Mouse (Mus musculus) hindbrain, embryonic 13.5 days (tissue): ENCODE data around the gene Hipk2. TPM values are rescaled to one million over a fixed set of nuclear protein-coding genes. Genes with fewer than 3 reads are reported as not detected.

Experiments
- ATAC-seq: fragments of 200-750 bp; cut with Nextera tagmentation; 2 replicates; pipeline ENCODE4 v1.8.0; 2017; ENCODE audit warnings: moderate TSS enrichment; ENCODE audit not compliant: low FRiP score
- H3K27ac ChIP-seq: fragments of 300-500 bp; sonication (generic); 2 replicates; pipeline ENCODE4 v1.5.1; 2015; ENCODE audit warnings: inconsistent platforms, mild to moderate bottlenecking, moderate library complexity
- H3K27me3 ChIP-seq: fragments of 300-500 bp; sonication (generic); 2 replicates; pipeline ENCODE4 v1.6.1; 2015; ENCODE audit warnings: mild to moderate bottlenecking, inconsistent platforms
- H3K36me3 ChIP-seq: fragments of 300-500 bp; sonication (generic); 2 replicates; pipeline ENCODE4 v1.6.1; 2015; ENCODE audit warnings: mild to moderate bottlenecking, inconsistent platforms
- H3K4me1 ChIP-seq: fragments of 300-500 bp; sonication (generic); replicated peaks from 2 replicates; pipeline ENCODE4 v1.6.1; 2015; ENCODE audit warnings: inconsistent platforms
- H3K4me2 ChIP-seq: fragments of 300-500 bp; sonication (generic); 2 replicates; pipeline ENCODE4 v1.6.1; 2015; ENCODE audit warnings: inconsistent platforms, mild to moderate bottlenecking, moderate library complexity
- H3K4me3 ChIP-seq: fragments of 300-500 bp; sonication (generic); 2 replicates; pipeline ENCODE4 v1.5.1; 2015; ENCODE audit warnings: mild to moderate bottlenecking, inconsistent platforms
- H3K9ac ChIP-seq: fragments of 300-500 bp; sonication (generic); 2 replicates; pipeline ENCODE4 v1.6.1; 2015; ENCODE audit warnings: mild to moderate bottlenecking, inconsistent platforms
- H3K9me3 ChIP-seq: fragments of 300-500 bp; sonication (generic); 2 replicates; pipeline ENCODE4 v1.6.1; 2016; ENCODE audit warnings: inconsistent platforms
- WGBS: fragments of 180-500 bp; shearing (Covaris S2); methylation state at CpG from one replicate; pipeline ENCODE4 v1.1.7; 2015; 5-methylcytosine and 5-hydroxymethylcytosine counted together
- polyA plus RNA-seq: library from polyadenylated mRNA; unstranded; fragments of >200 nt; fragmentation: Nextera tagmentation; extraction: Ambion mirVana; gene quantifications from 2 replicates; pipeline ENCODE4 v1.2.1, GENCODE M21; 2015

The Hipk2 gene
- polyA plus RNA-seq, 1 experiment from 2014 or later = 39.6 TPM

DNA sequence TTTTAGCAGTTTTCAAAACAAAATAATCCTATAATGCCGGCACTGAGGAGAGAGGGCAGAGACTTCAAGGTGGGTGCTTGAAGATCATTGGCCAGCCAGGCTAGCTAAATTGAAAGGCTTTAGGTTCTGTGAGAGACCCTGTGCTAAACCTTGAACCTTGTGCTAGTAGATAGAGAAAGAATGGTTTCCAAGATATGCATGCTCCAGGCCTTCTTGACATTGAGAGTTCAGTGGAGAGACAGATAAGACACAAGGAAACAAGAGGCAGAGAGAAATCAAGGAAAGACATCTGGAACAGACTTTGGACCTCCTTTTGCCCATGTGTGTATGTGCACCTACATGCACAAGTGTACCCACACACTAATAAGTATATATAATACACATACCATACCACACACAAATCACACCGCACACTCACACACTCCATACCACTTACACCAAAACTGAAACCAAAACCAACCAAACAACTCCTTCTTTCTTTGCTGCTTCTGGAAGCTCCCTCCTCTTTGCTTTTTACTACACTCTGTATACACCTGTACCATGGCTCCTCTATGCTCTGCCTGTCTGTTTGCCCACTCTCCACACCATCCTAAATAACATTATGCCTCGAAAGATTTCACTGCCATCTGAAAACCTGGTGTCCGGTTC lies 24.6 kb upstream of the Hipk2 start:
- no peak for ATAC-seq
- no peak overlapping the region for H3K9ac ChIP-seq
- H3K9me3 ChIP-seq = no peaks in the 10 kb centered on the region
- no peak overlapping the region for H3K4me3 ChIP-seq
- no peak overlapping the region for H3K4me2 ChIP-seq
- H3K36me3 ChIP-seq = no peaks in the 10 kb centered on the region
- no peak overlapping the region for H3K27ac ChIP-seq
- 93% methylated on average over 4 of the region's 4 CpGs for WGBS
- H3K27me3 ChIP-seq = no peaks in the 10 kb centered on the region
- peaks cover 11% of the 10 kb centered on the region for H3K4me1 ChIP-seq

- 95% methylated on average over 4 of the region's 4 CpGs for WGBS
- no peak for ATAC-seq
- H3K4me1 ChIP-seq = peaks cover 11% of the 10 kb centered on the region
- H3K9me3 ChIP-seq = no peaks in the 10 kb centered on the region
- H3K27me3 ChIP-seq = no peaks in the 10 kb centered on the region
- no peaks in the 10 kb centered on the region for H3K36me3 ChIP-seq
- H3K27ac ChIP-seq = no peak overlapping the region
- H3K4me3 ChIP-seq = no peak overlapping the region
- no peak overlapping the region for H3K4me2 ChIP-seq
- no peak overlapping the region for H3K9ac ChIP-seq
Observed at GRCm38 (mm10) chr6:38900073-38900472, 24.1 kb upstream of the Hipk2 start.

GRCm38 (mm10) chr6:38893615-38894014 lies 17.6 kb upstream of the Hipk2 start:
- Histone ChIP-seq H3K4me1 (peaks cover 11% of the 10 kb centered on the region), H3K4me2 (no peak overlapping the region), H3K27me3 (no peaks in the 10 kb centered on the region), H3K9me3 (no peaks in the 10 kb centered on the region), H3K27ac (no peak overlapping the region), H3K4me3 (no peak overlapping the region), H3K9ac (no peak overlapping the region), H3K36me3 (no peaks in the 10 kb centered on the region)
- ATAC-seq = no peak
- WGBS = 81% methylated on average over 3 of the region's 3 CpGs

GRCm38 (mm10) chr6:38892017-38892416 lies 16.1 kb upstream of the Hipk2 start:
- 85% methylated on average over 2 of the region's 2 CpGs for WGBS
- no peak overlapping the region for H3K9ac ChIP-seq
- H3K9me3 ChIP-seq = no peaks in the 10 kb centered on the region
- no peaks in the 10 kb centered on the region for H3K27me3 ChIP-seq
- H3K27ac ChIP-seq = no peak overlapping the region
- H3K4me1 ChIP-seq = peaks cover 5% of the 10 kb centered on the region
- no peak for ATAC-seq
- no peak overlapping the region for H3K4me2 ChIP-seq
- H3K36me3 ChIP-seq = no peaks in the 10 kb centered on the region
- no peak overlapping the region for H3K4me3 ChIP-seq

GRCm38 (mm10) chr6:38889156-38889555 lies 13.2 kb upstream of the Hipk2 start:
- no peak overlapping the region for H3K4me2 ChIP-seq
- H3K36me3 ChIP-seq = no peaks in the 10 kb centered on the region
- H3K4me1 ChIP-seq = no peaks in the 10 kb centered on the region
- ATAC-seq = no peak
- H3K4me3 ChIP-seq = no peak overlapping the region
- no peaks in the 10 kb centered on the region for H3K9me3 ChIP-seq
- no peaks in the 10 kb centered on the region for H3K27me3 ChIP-seq
- 84% methylated on average over 6 of the region's 6 CpGs for WGBS
- no peak overlapping the region for H3K9ac ChIP-seq
- H3K27ac ChIP-seq = no peak overlapping the region

DNA sequence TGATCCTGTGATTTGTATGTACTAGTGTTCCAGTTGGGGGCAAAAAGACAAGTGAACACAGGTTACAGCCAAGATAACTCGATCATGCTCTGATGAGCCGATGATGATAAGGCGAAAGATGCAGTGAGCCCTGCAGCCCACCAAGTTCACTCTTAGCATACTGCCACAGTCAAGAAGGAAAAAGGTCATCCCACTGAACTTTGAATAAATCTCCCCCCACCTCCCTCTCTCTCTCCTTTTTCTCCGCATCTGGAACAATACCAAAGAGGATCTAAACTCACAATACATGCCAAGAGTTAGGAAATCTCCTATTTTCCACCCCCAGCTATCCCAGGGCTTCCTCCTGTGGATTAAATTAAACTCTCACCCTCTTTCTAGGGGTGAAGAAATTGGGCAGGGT lies 11.5 kb upstream of the Hipk2 start:
- Histone ChIP-seq H3K27ac (no peak overlapping the region), H3K4me3 (no peak overlapping the region), H3K36me3 (no peaks in the 10 kb centered on the region), H3K9ac (no peak overlapping the region), H3K4me1 (peaks cover 7% of the 10 kb centered on the region; the same call in 1 of the 2 replicates), H3K27me3 (0 out of 2 replicates have a peak, but pooled peaks cover 8% of the 10 kb centered on the region), H3K9me3 (no peaks in the 10 kb centered on the region), H3K4me2 (no peak overlapping the region)
- no peak for ATAC-seq
- WGBS = 81% methylated on average over 4 of the region's 4 CpGs

GRCm38 (mm10) chr6:38885132-38885531 lies 9.2 kb upstream of the Hipk2 start:
- Histone ChIP-seq H3K4me1 (peaks cover 7% of the 10 kb centered on the region; the same call in 1 of the 2 replicates), H3K27ac (no peak overlapping the region), H3K27me3 (0 out of 2 replicates have a peak, but pooled peaks cover 8% of the 10 kb centered on the region), H3K4me3 (no peak overlapping the region), H3K9me3 (no peaks in the 10 kb centered on the region), H3K36me3 (no peaks in the 10 kb centered on the region), H3K4me2 (no peak overlapping the region), H3K9ac (no peak overlapping the region)
- 79% methylated on average over 1 of the region's 1 CpGs for WGBS
- ATAC-seq = no peak

DNA sequence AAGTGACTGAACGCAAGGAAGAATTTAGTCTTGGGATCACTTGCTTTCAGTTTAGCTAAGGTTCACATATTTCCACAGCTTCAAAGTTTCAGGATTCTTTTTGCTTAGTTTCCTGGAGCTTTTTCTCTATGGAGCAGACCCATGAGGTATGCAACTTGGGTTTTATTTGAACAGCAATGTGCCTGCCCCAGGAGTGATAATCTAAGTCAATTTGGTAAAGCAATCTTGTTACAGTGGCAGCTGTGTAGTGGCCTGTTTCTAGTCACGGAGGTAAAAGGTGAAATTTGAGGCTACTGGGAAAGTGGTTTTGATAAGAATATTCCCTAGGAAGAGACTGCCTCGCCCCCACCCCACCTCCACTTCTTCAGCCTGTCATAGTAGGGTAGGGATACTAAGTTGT lies 8.5 kb upstream of the Hipk2 start:
- 85% methylated on average over 3 of the region's 3 CpGs for WGBS
- no peak overlapping the region for H3K9ac ChIP-seq

GRCm38 (mm10) chr6:38882728-38883171 lies 6.8 kb upstream of the Hipk2 start:
- H3K27ac ChIP-seq = no peak overlapping the region
- ATAC-seq = no peak
- no peaks in the 10 kb centered on the region for H3K36me3 ChIP-seq

More for the DNA sequence above, 8.5 kb upstream of the Hipk2 start:
- Histone ChIP-seq H3K36me3 (no peaks in the 10 kb centered on the region), H3K27ac (no peak overlapping the region), H3K27me3 (0 out of 2 replicates have a peak, but pooled peaks cover 8% of the 10 kb centered on the region), H3K4me2 (no peak overlapping the region), H3K4me1 (peaks cover 7% of the 10 kb centered on the region; the same call in 1 of the 2 replicates), H3K9me3 (no peaks in the 10 kb centered on the region), H3K4me3 (no peak overlapping the region)
- ATAC-seq = no peak

DNA sequence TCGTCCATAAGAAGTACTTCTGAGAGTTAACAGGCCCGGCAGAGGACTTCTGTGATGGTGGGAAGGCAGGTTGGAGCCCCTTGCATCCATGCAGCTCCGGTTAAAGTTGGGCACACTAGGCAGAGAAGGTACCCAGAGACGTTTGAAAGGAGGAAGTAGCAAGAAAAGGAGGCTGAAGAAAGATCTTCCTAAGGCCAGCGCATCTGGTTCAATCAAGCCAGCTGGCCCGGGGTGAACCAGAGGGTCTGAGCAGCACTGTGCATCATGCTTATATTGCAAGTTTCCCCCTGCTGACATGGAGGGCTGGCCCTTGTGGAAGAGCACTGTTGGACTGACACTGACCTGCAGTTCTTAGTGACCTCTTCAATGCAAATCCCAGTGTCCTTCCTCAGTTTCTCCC lies 6.0 kb upstream of the Hipk2 start:
- Histone ChIP-seq H3K27ac (no peak overlapping the region), H3K36me3 (no peaks in the 10 kb centered on the region), H3K9me3 (no peaks in the 10 kb centered on the region), H3K4me2 (no peak overlapping the region), H3K27me3 (0 out of 2 replicates have a peak, but pooled peaks cover 15% of the 10 kb centered on the region), H3K4me1 (peaks cover 11% of the 10 kb centered on the region), H3K9ac (no peak overlapping the region), H3K4me3 (no peak overlapping the region)
- ATAC-seq = no peak
- WGBS = 71% methylated on average over 6 of the region's 6 CpGs

More at GRCm38 (mm10) chr6:38882728-38883171, 6.8 kb upstream of the Hipk2 start:
- WGBS = 70% methylated on average over 6 of the region's 6 CpGs
- Histone ChIP-seq H3K4me2 (no peak overlapping the region), H3K4me3 (no peak overlapping the region), H3K9me3 (no peaks in the 10 kb centered on the region), H3K27me3 (0 out of 2 replicates have a peak, but pooled peaks cover 12% of the 10 kb centered on the region), H3K9ac (no peak overlapping the region), H3K4me1 (peaks cover 7% of the 10 kb centered on the region; the same call in 1 of the 2 replicates)

DNA sequence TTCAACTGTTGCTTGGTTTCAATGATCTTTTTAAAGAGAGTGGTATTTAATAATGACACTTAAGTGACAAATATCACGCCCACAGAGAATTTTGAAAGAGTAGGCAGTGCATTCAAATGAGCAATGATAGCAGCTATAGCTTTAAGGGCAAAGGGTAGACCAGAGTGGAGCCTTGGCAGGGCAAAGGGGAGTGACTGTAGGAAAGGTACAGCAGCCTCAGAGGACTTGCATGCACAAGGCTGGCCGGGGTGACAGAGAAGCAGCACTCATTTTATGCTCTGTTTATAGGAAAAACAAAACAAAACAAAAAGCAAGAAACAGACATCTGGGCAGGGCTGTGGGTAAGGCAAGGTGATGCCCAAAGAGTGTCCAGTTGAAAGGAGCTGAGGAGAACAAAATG lies 5.5 kb upstream of the Hipk2 start:
- no peak for ATAC-seq
- peaks cover 14% of the 10 kb centered on the region for H3K4me1 ChIP-seq
- 73% methylated on average over 2 of the region's 2 CpGs for WGBS
- H3K4me3 ChIP-seq = no peak overlapping the region
- no peak overlapping the region for H3K4me2 ChIP-seq
- no peak overlapping the region for H3K9ac ChIP-seq
- no peak overlapping the region for H3K27ac ChIP-seq
- 0 out of 2 replicates have a peak, but pooled peaks cover 15% of the 10 kb centered on the region for H3K27me3 ChIP-seq
- H3K9me3 ChIP-seq = no peaks in the 10 kb centered on the region
- H3K36me3 ChIP-seq = no peaks in the 10 kb centered on the region

DNA sequence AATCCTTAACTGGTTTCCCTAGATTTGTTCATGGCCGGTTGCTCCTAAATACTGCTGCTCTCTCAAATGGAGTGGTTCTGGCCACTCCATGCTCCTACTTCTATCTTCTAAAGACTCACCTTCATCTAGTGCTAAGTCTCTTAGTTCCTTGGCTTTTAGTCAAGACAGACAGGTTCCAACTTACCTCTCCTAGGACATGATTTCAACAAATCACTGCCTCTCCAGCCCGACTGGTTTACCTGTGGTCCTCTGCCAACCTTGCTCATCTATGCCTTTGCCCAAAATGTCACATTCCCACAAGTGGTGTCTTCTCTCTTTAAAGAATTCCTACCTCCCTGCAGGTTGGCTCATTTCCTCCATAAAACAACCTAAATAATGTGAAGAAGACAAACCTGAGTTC lies 1.7 kb upstream of the Hipk2 start:
- peaks cover 22% of the 10 kb centered on the region for H3K4me1 ChIP-seq
- no peaks in the 10 kb centered on the region for H3K36me3 ChIP-seq
- H3K9me3 ChIP-seq = no peaks in the 10 kb centered on the region
- H3K4me2 ChIP-seq = no peak overlapping the region
- H3K9ac ChIP-seq = no peak overlapping the region
- WGBS = 91% methylated on average over 2 of the region's 2 CpGs
- H3K4me3 ChIP-seq = no peak overlapping the region
- ATAC-seq = no peak
- H3K27me3 ChIP-seq = 0 out of 2 replicates have a peak, but pooled peaks cover 9% of the 10 kb centered on the region
- no peak overlapping the region for H3K27ac ChIP-seq
